Mouse (Mus musculus): ENCODE results near the gene Ceacam13.
"Not testable (repeated sequence)": the region's sequence is repeated elsewhere in the genome, so short reads cannot be mapped to it uniquely, and the experiment has no call there.

The Ceacam13 gene

GRCm38 (mm10) chr7:18009589-18009988 is at the start of gene Ceacam13:
Ceacam13 (plus strand) TSS chr7:18009889.
- no peak for DNase-seq (ENCODE audit: low spot score)

- DNase-seq (ENCODE audit: low spot score) = no peak
Measured at GRCm38 (mm10) chr7:17971824-17972223, 37.9 kb upstream of the Ceacam13 start, which contains the start of gene Ceacam11. Ceacam11 (plus strand) TSS chr7:17972124.

- DNase-seq (ENCODE audit: low spot score) = not testable (repeated sequence)
Measured at GRCm38 (mm10) chr7:18001131-18001530, 8.6 kb upstream of the Ceacam13 start.

DNA sequence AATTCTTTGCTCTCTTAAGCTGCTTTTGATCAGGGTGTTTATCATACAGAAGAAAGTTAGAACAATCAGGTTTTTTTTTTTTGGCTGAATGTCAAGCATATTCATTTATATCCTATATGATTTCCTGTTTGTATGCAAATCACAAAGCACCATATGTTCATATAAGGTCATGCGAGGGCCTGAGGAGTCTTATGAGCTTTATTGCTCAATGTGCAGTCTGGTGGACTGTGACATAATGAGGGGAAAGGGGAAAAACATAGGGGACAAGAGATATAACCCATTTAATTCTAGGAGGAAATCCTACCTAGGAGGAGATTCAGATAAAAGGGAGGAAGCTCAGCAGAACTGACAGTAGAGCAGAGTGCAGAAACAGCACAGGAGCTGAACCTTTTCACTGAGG is 55.9 kb downstream of the Ceacam13 start, which contains the start of gene Ceacam12:
TSS of gene Ceacam12 (plus strand) at position 301 of the 400 bp plus-strand sequence.
- no peak for DNase-seq (ENCODE audit: low spot score)

Measured in lung, postnatal 25 days (tissue).